Mouse (Mus musculus) lung, adult 2 months (tissue): ENCODE measurements around the gene Cops4. TPM values are rescaled to one million over a fixed set of nuclear protein-coding genes. Genes with fewer than 3 reads are reported as not detected.

ENCODE experiments used
- DNase-seq: peaks from one replicate; pipeline ENCODE4 v3.0.0; 2022
- H3K4me1 ChIP-seq: fragments of 200-500 bp; 2 replicates; pipeline ENCODE4 v1.6.1; 2011; ENCODE audit warnings: low read length; ENCODE audit not compliant: control insufficient read depth, insufficient read depth
- H3K4me3 ChIP-seq: fragments of 200-500 bp; replicated peaks from 2 replicates; pipeline ENCODE3; 2011; ENCODE audit warnings: low read depth, mild to moderate bottlenecking, control low read depth, low read length; ENCODE audit errors: extremely low read depth
- CTCF ChIP-seq: fragments of 200-500 bp; IDR thresholded peaks from 2 replicates; pipeline ENCODE4 v1.5.1; 2011; ENCODE audit warnings: mild to moderate bottlenecking, low read length, control low read depth; ENCODE audit not compliant: insufficient read depth
- POLR2A ChIP-seq: fragments of 200-500 bp; IDR thresholded peaks from 2 replicates; pipeline ENCODE4 v1.6.1; 2011; ENCODE audit warnings: low read depth, mild to moderate bottlenecking, control low read depth, low read length, borderline replicate concordance; ENCODE audit errors: extremely low read depth
- WGBS: fragments of 180-500 bp; shearing (Covaris S2); methylation state at CpG from one replicate; pipeline ENCODE4 v1.1.7; 2018; 5-methylcytosine and 5-hydroxymethylcytosine counted together
- polyA plus RNA-seq: library from polyadenylated mRNA; depleted of rRNA; stranded (reverse); fragments of >200 nt; gene quantifications from 2 replicates; pipeline ENCODE4 v1.2.3, GENCODE M21; 2012

Cops4 gene
- polyA plus RNA-seq, 1 experiment, result 20.9 TPM

- 3% methylated on average over 60 of the region's 60 CpGs for WGBS
- TF ChIP-seq CTCF (no peak), POLR2A (no peak)
- peak; percentile 78 for DNase-seq
These were observed 17.6 kb upstream of the Cops4 start, which contains the start of gene Lin54 for GRCm38 (mm10) chr5:100500458-100500961. Lin54 (minus strand) TSS chr5:100500639.

GRCm38 (mm10) chr5:100501267-100501666, 16.8 kb upstream of the Cops4 start:
- no peak for DNase-seq
- TF ChIP-seq CTCF (no peak), POLR2A (no peak)
- Histone ChIP-seq H3K4me1 (no peaks in the 10 kb centered on the region), H3K4me3 (no peak overlapping the region)
- WGBS, result 59% methylated on average over 4 of the region's 4 CpGs

More at GRCm38 (mm10) chr5:100500458-100500961, 17.6 kb upstream of the Cops4 start, which contains the start of gene Lin54:
- H3K4me1 ChIP-seq, result no peaks in the 10 kb centered on the region
- peak within 1 kb of the TSS; percentile 81 for H3K4me3 ChIP-seq

GRCm38 (mm10) chr5:100509247-100509646, 8.9 kb upstream of the Cops4 start:
- DNase-seq, result no peak
- no peaks in the 10 kb centered on the region for H3K4me1 ChIP-seq
- no peak for TF ChIP-seq POLR2A
- no peak for TF ChIP-seq CTCF
- WGBS, result 42% methylated on average over 11 of the region's 11 CpGs
- H3K4me3 ChIP-seq, result no peak overlapping the region

GRCm38 (mm10) chr5:100512576-100512975, 5.5 kb upstream of the Cops4 start:
- TF ChIP-seq POLR2A, result no peak
- no peak for TF ChIP-seq CTCF
- H3K4me3 ChIP-seq, result no peak overlapping the region
- peaks cover 1% of the 10 kb centered on the region for H3K4me1 ChIP-seq
- no peak for DNase-seq

- no peak for DNase-seq
- Histone ChIP-seq H3K4me1 (peaks cover 15% of the 10 kb centered on the region), H3K4me3 (peak overlapping the region; percentile 72)
- TF ChIP-seq CTCF (no peak), POLR2A (no peak)
- WGBS, result 5% methylated on average over 5 of the region's 5 CpGs
These were observed 910 bp downstream of the Cops4 start for GRCm38 (mm10) chr5:100519027-100519411.

- Histone ChIP-seq H3K4me1 (peaks cover 17% of the 10 kb centered on the region), H3K4me3 (no peak overlapping the region)
- WGBS, result 52% methylated on average over 2 of the region's 2 CpGs
- no peak for TF ChIP-seq POLR2A
- no peak for TF ChIP-seq CTCF
- DNase-seq, result no peak
These were observed 2.1 kb downstream of the Cops4 start for GRCm38 (mm10) chr5:100520223-100520622.

- no peak for DNase-seq
- peaks cover 17% of the 10 kb centered on the region for H3K4me1 ChIP-seq
- WGBS, result 78% methylated on average over 1 of the region's 1 CpGs
- no peak for TF ChIP-seq CTCF
- no peak for TF ChIP-seq POLR2A
- no peak overlapping the region for H3K4me3 ChIP-seq
These were observed 5.2 kb downstream of the Cops4 start for GRCm38 (mm10) chr5:100523331-100523730.

- Histone ChIP-seq H3K4me3 (no peak overlapping the region), H3K4me1 (peaks cover 10% of the 10 kb centered on the region; the same call in 1 of the 2 replicates)
- DNase-seq, result no peak
- 85% methylated on average over 9 of the region's 9 CpGs for WGBS
- TF ChIP-seq CTCF (no peak), POLR2A (no peak)
These were observed 6.8 kb downstream of the Cops4 start for GRCm38 (mm10) chr5:100524921-100525320.

GRCm38 (mm10) chr5:100525620-100526019, 7.5 kb downstream of the Cops4 start:
- Histone ChIP-seq H3K4me3 (no peak overlapping the region), H3K4me1 (peaks cover 5% of the 10 kb centered on the region; the same call in 1 of the 2 replicates)
- TF ChIP-seq POLR2A, result no peak
- no peak for TF ChIP-seq CTCF
- WGBS, result 30% methylated on average over 3 of the region's 3 CpGs
- no peak for DNase-seq

- WGBS, result 17% methylated on average over 7 of the region's 7 CpGs
- DNase-seq, result peak; percentile 11
These were observed 8.1 kb downstream of the Cops4 start for GRCm38 (mm10) chr5:100526164-100526563.

GRCm38 (mm10) chr5:100535826-100536225, 17.7 kb downstream of the Cops4 start:
- no peak for DNase-seq
- no peak overlapping the region for H3K4me3 ChIP-seq
- no peaks in the 10 kb centered on the region for H3K4me1 ChIP-seq
- 77% methylated on average over 7 of the region's 7 CpGs for WGBS
- TF ChIP-seq POLR2A, result no peak
- TF ChIP-seq CTCF, result no peak

More at GRCm38 (mm10) chr5:100526164-100526563, 8.1 kb downstream of the Cops4 start:
- no peak for TF ChIP-seq CTCF
- Histone ChIP-seq H3K4me3 (peak overlapping the region; percentile 24), H3K4me1 (peaks cover 5% of the 10 kb centered on the region; the same call in 1 of the 2 replicates)
